Mouse (Mus musculus) embryo, embryonic 11 days (tissue): Measurements from ENCODE around the gene Hk2.
A peak's percentile ranks its signal among the peaks of the same experiment; 100 is the strongest.

Experiments
- DNase-seq: peaks from one replicate; pipeline ENCODE4 v3.0.0-alpha.2; 2015

Hk2 gene

GRCm38 (mm10) chr6:82774321-82774764 is at the start of gene Hk2:
Hk2 (minus strand) TSS chr6:82774454.
- peak; percentile 98 for DNase-seq

- DNase-seq, result peak; percentile 39
Measured at GRCm38 (mm10) chr6:82821758-82822253, 47.6 kb upstream of the Hk2 start.

- DNase-seq, result no peak
Measured at GRCm38 (mm10) chr6:82820716-82821115, 46.5 kb upstream of the Hk2 start.

- no peak for DNase-seq
Measured at GRCm38 (mm10) chr6:82814821-82815220, 40.6 kb upstream of the Hk2 start.

GRCm38 (mm10) chr6:82807984-82808700 is 33.9 kb upstream of the Hk2 start:
- DNase-seq, result no peak

GRCm38 (mm10) chr6:82806971-82807370 is 32.7 kb upstream of the Hk2 start:
- no peak for DNase-seq

- DNase-seq, result no peak
Measured at GRCm38 (mm10) chr6:82806503-82806902, 32.2 kb upstream of the Hk2 start.

GRCm38 (mm10) chr6:82805894-82806293 is 31.6 kb upstream of the Hk2 start:
- no peak for DNase-seq

GRCm38 (mm10) chr6:82804984-82805383 is 30.7 kb upstream of the Hk2 start:
- DNase-seq, result no peak

GRCm38 (mm10) chr6:82798202-82798737 is 24.0 kb upstream of the Hk2 start:
- DNase-seq, result no peak

- no peak for DNase-seq
Measured at GRCm38 (mm10) chr6:82797300-82797839, 23.1 kb upstream of the Hk2 start.

- DNase-seq, result no peak
Measured at GRCm38 (mm10) chr6:82790864-82791263, 16.6 kb upstream of the Hk2 start.

GRCm38 (mm10) chr6:82783906-82784305 is 9.7 kb upstream of the Hk2 start:
- DNase-seq, result no peak

GRCm38 (mm10) chr6:82780802-82781393 is 6.6 kb upstream of the Hk2 start:
- DNase-seq, result no peak

- no peak for DNase-seq
Measured at GRCm38 (mm10) chr6:82780369-82780768, 6.1 kb upstream of the Hk2 start.

- no peak for DNase-seq
Measured at GRCm38 (mm10) chr6:82777124-82777654, 2.9 kb upstream of the Hk2 start.

GRCm38 (mm10) chr6:82775386-82775785 is 1.1 kb upstream of the Hk2 start:
- DNase-seq, result no peak

- peak; percentile 82 for DNase-seq
Measured at GRCm38 (mm10) chr6:82773261-82774131, 758 bp downstream of the Hk2 start.

GRCm38 (mm10) chr6:82772451-82773101 is 1.7 kb downstream of the Hk2 start:
- DNase-seq, result peak; percentile 85

GRCm38 (mm10) chr6:82771981-82772409 is 2.3 kb downstream of the Hk2 start:
- peak; percentile 66 for DNase-seq

- DNase-seq, result no peak
Measured at GRCm38 (mm10) chr6:82771059-82771458, 3.2 kb downstream of the Hk2 start.

GRCm38 (mm10) chr6:82770286-82770685 is 4.0 kb downstream of the Hk2 start:
- DNase-seq, result no peak
